Mouse (Mus musculus): ENCODE data around the gene Ppfibp1. TPM values are rescaled to one million over a fixed set of nuclear protein-coding genes. Genes with fewer than 3 reads are reported as not detected.

Gene Ppfibp1
- total and polyA plus RNA-seq, 3 experiments, result 23.4 to 28.2 (median 28.2) TPM

- dilution Hi-C loops (cut with MboI; ENCODE audit: extremely low pct_ligation_motif_present, extremely low pct_unique_long_range_greater_than_20kb, low sequenced_read_pairs), result no loop called here
- H3K27ac ChIP-seq (ENCODE audit: insufficient read depth, low read depth), result no peak overlapping the region
- DNase-seq (ENCODE audit: extremely low read depth), result no peak
- in situ Hi-C loops (cut with MboI; ENCODE audit: low pct_ligation_motif_present, low pct_unique_long_range_greater_than_20kb, low sequenced_read_pairs), result no loop called here
- no peak overlapping the region for H3K4me3 ChIP-seq (replicated peaks in 1 of 3; ENCODE audit: low read depth in 2 of 3, low read length in 2 of 3, poor library complexity in 1 of 3)
- H3K36me3 ChIP-seq (replicated peaks in 1 of 2; ENCODE audit: control insufficient read depth in 1 of 2, insufficient read depth in 1 of 2, low read length in 1 of 2), result peaks cover 0 to 9% of the 10 kb centered on the region in 2 experiments
- H3K4me1 ChIP-seq (ENCODE audit: control insufficient read depth in 1 of 2, insufficient read depth in 2 of 2), result peaks cover 6 to 10% of the 10 kb centered on the region in 2 experiments; a peak in 3 of 4 replicates
- H3K9ac ChIP-seq (ENCODE audit: insufficient read depth, low read depth), result no peak overlapping the region
- H3K4me2 ChIP-seq (ENCODE audit: insufficient read depth, low read depth, poor library complexity, severe bottlenecking), result no peak overlapping the region
- no peaks in the 10 kb centered on the region for H3K27me3 ChIP-seq (replicated peaks)
- peaks cover 8% of the 10 kb centered on the region for H3K9me3 ChIP-seq (replicated peaks; ENCODE audit: low read length)
- TF ChIP-seq SIN3A (IDR thresholded peaks at IDR 0.05; ENCODE audit: low read length) (no peak), KAT2A (IDR thresholded peaks at IDR 0.05; ENCODE audit: insufficient replicate concordance, low read length) (no peak), NRF1 (IDR thresholded peaks at IDR 0.05; ENCODE audit: low read depth, low read length) (no peak), POLR2AphosphoS2 (IDR thresholded peaks at IDR 0.05; ENCODE audit: low read depth, low read length) (no peak), ETS1 (conservative IDR thresholded peaks at IDR 0.05; ENCODE audit: low read depth, low read length) (no peak), TBP (conservative IDR thresholded peaks at IDR 0.05; ENCODE audit: low read depth, low read length) (no peak), MAX (IDR thresholded peaks at IDR 0.05; ENCODE audit: low read length) (no peak), ZNF384 (IDR thresholded peaks at IDR 0.05; ENCODE audit: low read depth, low read length) (no peak), CTCF (conservative IDR thresholded peaks at IDR 0.05 in 1 of 2, IDR thresholded peaks at IDR 0.05 in 1 of 2; ENCODE audit: low read depth in 2 of 2, low read length in 2 of 2) (no peak), TCF12 (IDR thresholded peaks at IDR 0.05; ENCODE audit: low read depth, low read length) (no peak), ZC3H11A (IDR thresholded peaks at IDR 0.05; ENCODE audit: low read depth, low read length) (no peak), RCOR1 (conservative IDR thresholded peaks at IDR 0.05; ENCODE audit: low read depth, low read length) (no peak)
- H3K79me2 ChIP-seq (replicated peaks; ENCODE audit: control insufficient read depth, extremely low read depth, insufficient read depth, poor library complexity, severe bottlenecking), result no peaks in the 10 kb centered on the region
These were observed 10.4 kb downstream of the Ppfibp1 start for GRCm38 (mm10) chr6:146898709-146899108.

GRCm38 (mm10) chr6:146899647-146900046 lies 11.4 kb downstream of the Ppfibp1 start:
- H3K36me3 ChIP-seq (replicated peaks in 1 of 2; ENCODE audit: control insufficient read depth in 1 of 2, insufficient read depth in 1 of 2, low read length in 1 of 2), result peaks cover 0 to 9% of the 10 kb centered on the region in 2 experiments
- H3K27me3 ChIP-seq (replicated peaks), result no peaks in the 10 kb centered on the region
- TF ChIP-seq UBTF (IDR thresholded peaks at IDR 0.05; ENCODE audit: low read depth, low read length) (no peak), MEF2A (IDR thresholded peaks at IDR 0.05; ENCODE audit: borderline replicate concordance, low read depth, low read length) (no peak), PAX5 (IDR thresholded peaks at IDR 0.05; ENCODE audit: low read length) (no peak), NELFE (IDR thresholded peaks at IDR 0.05; ENCODE audit: low read depth, low read length) (no peak), MAZ (IDR thresholded peaks at IDR 0.05; ENCODE audit: low read depth, low read length) (no peak), ZKSCAN1 (IDR thresholded peaks at IDR 0.05; ENCODE audit: borderline replicate concordance, low read depth, low read length) (no peak), BHLHE40 (IDR thresholded peaks at IDR 0.05; ENCODE audit: low read depth, low read length) (no peak), SIN3A (IDR thresholded peaks at IDR 0.05; ENCODE audit: low read length) (no peak)
- dilution Hi-C loops (cut with MboI; ENCODE audit: extremely low pct_ligation_motif_present, extremely low pct_unique_long_range_greater_than_20kb, low sequenced_read_pairs), result no loop called here
- no peak overlapping the region for H3K9ac ChIP-seq (ENCODE audit: insufficient read depth, low read depth)
- peaks cover 8% of the 10 kb centered on the region for H3K9me3 ChIP-seq (replicated peaks; ENCODE audit: low read length)
- peaks cover 0 to 1% of the 10 kb centered on the region in 2 experiments; a peak in 2 of 4 replicates for H3K4me1 ChIP-seq (ENCODE audit: control insufficient read depth in 1 of 2, insufficient read depth in 2 of 2)
- H3K27ac ChIP-seq (ENCODE audit: insufficient read depth, low read depth), result no peak overlapping the region
- no peak overlapping the region for H3K4me2 ChIP-seq (ENCODE audit: insufficient read depth, low read depth, poor library complexity, severe bottlenecking)
- H3K79me2 ChIP-seq (replicated peaks; ENCODE audit: control insufficient read depth, extremely low read depth, insufficient read depth, poor library complexity, severe bottlenecking), result no peaks in the 10 kb centered on the region
- H3K4me3 ChIP-seq (replicated peaks in 1 of 3; ENCODE audit: low read depth in 2 of 3, low read length in 2 of 3, poor library complexity in 1 of 3), result no peak overlapping the region
- no peak for DNase-seq (ENCODE audit: extremely low read depth)
- in situ Hi-C loops (cut with MboI; ENCODE audit: low pct_ligation_motif_present, low pct_unique_long_range_greater_than_20kb, low sequenced_read_pairs), result no loop called here
